Mouse (Mus musculus) intestine, embryonic 16.5 days (tissue): ENCODE measurements around the gene Dlx6. TPM values are rescaled to one million over a fixed set of nuclear protein-coding genes. Genes with fewer than 3 reads are reported as not detected.

Experiments
- ATAC-seq: fragments of 200-750 bp; cut with Nextera tagmentation; 2 replicates; pipeline ENCODE4 v1.8.0; 2017; ENCODE audit warnings: moderate TSS enrichment, moderate library complexity
- H3K27ac ChIP-seq: fragments of 300-500 bp; sonication (generic); 2 replicates; pipeline ENCODE4 v1.5.1; 2014; ENCODE audit warnings: mild to moderate bottlenecking, low read length
- H3K27me3 ChIP-seq: fragments of 300-500 bp; sonication (generic); replicated peaks from 2 replicates; pipeline ENCODE4 v1.6.1; 2014; ENCODE audit warnings: low read length, control low read depth, mixed read lengths; ENCODE audit not compliant: control insufficient read depth, insufficient read depth
- H3K36me3 ChIP-seq: fragments of 300-500 bp; sonication (generic); 2 replicates; pipeline ENCODE4 v1.6.1; 2014; ENCODE audit warnings: low read length, control low read depth; ENCODE audit not compliant: control insufficient read depth, insufficient read depth
- H3K4me1 ChIP-seq: fragments of 300-500 bp; sonication (generic); 2 replicates; pipeline ENCODE4 v1.6.1; 2014; ENCODE audit warnings: low read length, control low read depth, mixed read lengths; ENCODE audit not compliant: control insufficient read depth, insufficient read depth
- H3K4me2 ChIP-seq: fragments of 300-500 bp; sonication (generic); 2 replicates; pipeline ENCODE4 v1.6.1; 2014; ENCODE audit warnings: low read depth, low read length, control low read depth
- H3K4me3 ChIP-seq: fragments of 300-500 bp; sonication (generic); 2 replicates; pipeline ENCODE4 v1.5.1; 2014; ENCODE audit warnings: mild to moderate bottlenecking, low read length
- H3K9ac ChIP-seq: fragments of 300-500 bp; sonication (generic); 2 replicates; pipeline ENCODE4 v1.6.1; 2014; ENCODE audit warnings: low read depth, low read length
- H3K9me3 ChIP-seq: fragments of 300-500 bp; sonication (generic); 2 replicates; pipeline ENCODE4 v1.6.1; 2016; ENCODE audit warnings: low read length, control low read depth; ENCODE audit not compliant: control insufficient read depth
- WGBS: fragments of 180-500 bp; shearing (Covaris S2); extraction: QIAGEN DNeasy Blood & Tissue Kit; methylation state at CpG from one replicate; pipeline ENCODE4 v1.1.7; 2014; 5-methylcytosine and 5-hydroxymethylcytosine counted together
- polyA plus RNA-seq: library from polyadenylated mRNA; unstranded; fragments of >200 nt; fragmentation: Nextera tagmentation; extraction: Ambion mirVana; gene quantifications from 2 replicates; pipeline ENCODE4 v1.2.1, GENCODE M21; 2015

Gene Dlx6
- polyA plus RNA-seq, 1 experiment from 2014 or later: not detected

DNA sequence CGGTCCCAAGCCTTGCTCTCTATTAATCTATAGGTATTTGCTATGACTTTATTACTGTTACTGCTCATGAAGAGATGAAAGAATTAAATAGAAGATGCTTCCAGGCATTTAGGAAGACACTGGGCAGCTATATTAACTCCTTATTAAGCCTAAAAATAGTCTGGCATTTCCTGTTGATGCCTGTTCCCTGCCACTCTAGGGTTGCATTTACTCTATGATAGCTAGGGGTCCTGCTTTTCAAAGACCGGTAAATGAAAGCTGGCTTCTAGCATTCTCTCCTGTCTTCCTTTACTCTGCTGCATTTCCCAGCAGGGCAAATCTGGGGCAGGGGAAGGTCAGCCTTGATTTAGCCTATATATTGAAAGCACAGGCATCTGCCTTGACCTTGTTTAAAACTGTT, 5.4 kb upstream of the Dlx6 start:
- no peak overlapping the region for H3K4me2 ChIP-seq
- H3K4me1 ChIP-seq: peaks cover 13% of the 10 kb centered on the region
- 9% methylated on average over 2 of the region's 2 CpGs for WGBS
- no peaks in the 10 kb centered on the region for H3K9me3 ChIP-seq
- H3K9ac ChIP-seq: no peak overlapping the region
- no peak for ATAC-seq
- no peak overlapping the region for H3K27ac ChIP-seq
- peaks cover 84% of the 10 kb centered on the region for H3K27me3 ChIP-seq
- H3K4me3 ChIP-seq: no peak overlapping the region
- no peaks in the 10 kb centered on the region for H3K36me3 ChIP-seq

- no peaks in the 10 kb centered on the region for H3K9me3 ChIP-seq
- no peaks in the 10 kb centered on the region for H3K36me3 ChIP-seq
- peaks cover 20% of the 10 kb centered on the region for H3K4me1 ChIP-seq
- H3K4me3 ChIP-seq: no peak overlapping the region
- no peak overlapping the region for H3K27ac ChIP-seq
- H3K4me2 ChIP-seq: no peak overlapping the region
- H3K27me3 ChIP-seq: peaks cover 84% of the 10 kb centered on the region
- WGBS: 0% methylated on average over 1 of the region's 1 CpGs
- no peak for ATAC-seq
- H3K9ac ChIP-seq: no peak overlapping the region
These were observed 4.6 kb upstream of the Dlx6 start for GRCm38 (mm10) chr6:6858571-6858970.

- no peak for ATAC-seq
- peak overlapping the region; percentile 10; the same call in 1 of the 2 replicates for H3K4me3 ChIP-seq
- WGBS: 5% methylated on average over 19 of the region's 19 CpGs
- H3K27ac ChIP-seq: no peak overlapping the region
- no peak overlapping the region for H3K9ac ChIP-seq
- H3K36me3 ChIP-seq: no peaks in the 10 kb centered on the region
- no peaks in the 10 kb centered on the region for H3K9me3 ChIP-seq
- H3K27me3 ChIP-seq: peaks cover 88% of the 10 kb centered on the region
- H3K4me2 ChIP-seq: no peak overlapping the region
- peaks cover 24% of the 10 kb centered on the region for H3K4me1 ChIP-seq
These were observed 3.8 kb upstream of the Dlx6 start for GRCm38 (mm10) chr6:6859111-6859949.

DNA sequence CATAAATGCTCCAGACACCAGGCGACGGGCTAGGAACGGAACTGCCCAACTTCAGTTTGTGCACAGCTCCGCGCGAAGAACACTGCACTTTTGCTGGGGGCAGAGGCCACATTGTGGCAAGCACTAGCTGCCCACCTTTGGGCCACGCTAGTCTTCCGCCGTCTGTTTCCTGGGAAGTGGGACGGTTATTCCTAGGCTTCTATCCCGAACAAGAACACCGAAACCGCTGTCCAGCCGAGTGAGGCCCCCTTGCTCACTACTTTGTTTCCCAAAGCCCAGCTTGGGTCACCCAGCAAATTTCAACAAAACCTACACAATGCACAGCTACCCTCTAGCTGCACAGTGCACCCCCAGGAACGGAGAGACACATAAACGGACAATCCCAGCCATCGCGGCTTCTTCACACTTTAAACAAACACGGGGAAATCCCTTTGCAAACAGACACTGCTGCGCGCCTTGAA, 3.2 kb upstream of the Dlx6 start:
- Histone ChIP-seq H3K9me3 (no peaks in the 10 kb centered on the region), H3K4me2 (no peak overlapping the region), H3K4me1 (peaks cover 24% of the 10 kb centered on the region), H3K4me3 (peak overlapping the region; percentile 10; the same call in 1 of the 2 replicates), H3K9ac (no peak overlapping the region), H3K27me3 (peaks cover 86% of the 10 kb centered on the region), H3K36me3 (no peaks in the 10 kb centered on the region), H3K27ac (no peak overlapping the region)
- ATAC-seq: no peak
- WGBS: 1% methylated on average over 21 of the region's 21 CpGs

DNA sequence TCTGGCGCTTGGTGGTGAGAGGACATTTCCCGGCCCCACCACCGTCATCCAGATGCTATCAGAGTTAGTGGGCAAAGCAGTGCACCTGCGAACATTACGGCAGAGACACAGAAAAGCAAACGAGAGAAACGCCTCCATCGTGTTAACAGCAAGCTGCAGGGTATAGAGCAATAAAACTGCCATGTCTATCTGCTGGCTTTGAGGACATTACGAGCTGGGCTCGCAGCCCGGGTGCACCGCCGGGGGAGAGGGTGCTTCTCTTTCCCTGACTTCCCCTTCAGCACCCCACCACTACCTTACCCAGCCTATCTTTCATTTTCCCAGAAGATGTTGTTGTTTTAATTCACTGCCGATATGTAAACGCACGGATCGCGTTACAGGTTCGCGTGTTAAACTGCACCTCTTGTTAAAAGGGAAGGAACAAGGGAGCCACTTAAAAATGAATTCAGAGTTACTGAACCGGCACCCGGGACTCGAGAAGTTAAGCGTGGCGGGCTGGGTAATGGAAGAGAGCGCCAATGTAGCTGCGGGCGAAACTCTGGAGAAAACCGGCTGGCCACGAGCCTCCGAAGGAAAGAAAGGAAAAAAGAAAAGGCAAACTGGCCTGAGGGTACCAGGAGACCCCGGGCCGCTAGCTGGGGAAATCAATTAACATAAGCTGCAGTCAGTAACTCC, 2.6 kb upstream of the Dlx6 start:
- ATAC-seq: no peak; the same call in 1 of the 2 replicates
- Histone ChIP-seq H3K36me3 (no peaks in the 10 kb centered on the region), H3K27me3 (peaks cover 87% of the 10 kb centered on the region), H3K4me1 (peaks cover 24% of the 10 kb centered on the region), H3K9ac (no peak overlapping the region), H3K4me3 (peak overlapping the region; percentile 18), H3K27ac (no peak overlapping the region), H3K9me3 (no peaks in the 10 kb centered on the region), H3K4me2 (no peak overlapping the region)
- WGBS: under 1% methylated on average over 33 of the region's 33 CpGs

DNA sequence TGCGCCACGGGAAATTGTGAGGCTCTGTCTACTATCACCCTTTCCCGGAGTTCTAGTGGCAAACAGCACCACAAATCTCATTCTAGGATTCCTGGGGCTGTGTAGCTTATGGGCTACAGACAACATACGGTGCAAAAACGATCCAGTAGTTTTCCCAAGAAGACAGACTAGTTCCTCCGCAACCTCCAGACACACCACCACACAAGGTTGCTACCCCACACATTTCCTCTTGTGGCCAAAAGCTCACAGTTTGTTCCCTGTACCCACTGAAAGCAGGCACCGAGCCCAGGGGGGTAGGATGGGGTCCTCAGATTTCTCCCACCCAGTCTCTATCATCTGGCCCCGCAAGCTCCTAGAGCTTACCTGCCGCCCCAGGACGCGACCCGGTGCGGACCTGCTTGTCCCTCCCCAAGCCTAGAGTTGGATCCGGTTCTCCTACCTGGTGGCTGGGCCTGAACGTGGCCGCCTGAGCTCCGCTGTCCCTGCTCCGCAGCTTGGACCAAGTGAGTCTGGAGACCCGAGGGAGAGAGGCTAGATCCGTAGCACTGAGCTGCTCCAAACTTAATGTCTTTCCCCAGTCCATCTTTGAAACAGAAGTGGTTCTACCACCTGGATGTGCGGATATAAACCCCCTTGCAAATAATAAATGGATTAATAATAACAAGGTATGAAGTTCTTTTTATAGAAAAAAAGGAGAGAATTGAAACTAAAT, 1.9 kb upstream of the Dlx6 start:
- no peak overlapping the region for H3K4me3 ChIP-seq

GRCm38 (mm10) chr6:6861798-6862428, 1.2 kb upstream of the Dlx6 start:
- no peak overlapping the region for H3K4me2 ChIP-seq
- H3K4me1 ChIP-seq: peaks cover 24% of the 10 kb centered on the region
- peaks cover 85% of the 10 kb centered on the region for H3K27me3 ChIP-seq
- no peaks in the 10 kb centered on the region for H3K9me3 ChIP-seq
- H3K4me3 ChIP-seq: no peak overlapping the region
- no peaks in the 10 kb centered on the region for H3K36me3 ChIP-seq
- H3K27ac ChIP-seq: no peak overlapping the region
- 5% methylated on average over 11 of the region's 11 CpGs for WGBS
- H3K9ac ChIP-seq: no peak overlapping the region
- no peak for ATAC-seq

More for the DNA sequence above, 1.9 kb upstream of the Dlx6 start:
- no peak overlapping the region for H3K4me2 ChIP-seq
- H3K36me3 ChIP-seq: no peaks in the 10 kb centered on the region
- WGBS: 2% methylated on average over 21 of the region's 21 CpGs
- peaks cover 87% of the 10 kb centered on the region for H3K27me3 ChIP-seq
- H3K27ac ChIP-seq: no peak overlapping the region
- H3K9me3 ChIP-seq: no peaks in the 10 kb centered on the region
- ATAC-seq: no peak
- no peak overlapping the region for H3K9ac ChIP-seq
- peaks cover 24% of the 10 kb centered on the region for H3K4me1 ChIP-seq

- Histone ChIP-seq H3K36me3 (no peaks in the 10 kb centered on the region), H3K27ac (no peak overlapping the region), H3K27me3 (peaks cover 85% of the 10 kb centered on the region), H3K9me3 (no peaks in the 10 kb centered on the region), H3K4me1 (peaks cover 24% of the 10 kb centered on the region), H3K4me3 (peak overlapping the region; percentile 45), H3K9ac (no peak overlapping the region), H3K4me2 (peak overlapping the region; percentile 85)
- WGBS: under 1% methylated on average over 23 of the region's 23 CpGs
- ATAC-seq: peak; percentile 45
These were observed 523 bp upstream of the Dlx6 start for GRCm38 (mm10) chr6:6862611-6863010.

GRCm38 (mm10) chr6:6863955-6864354, 821 bp downstream of the Dlx6 start:
- no peak overlapping the region for H3K9ac ChIP-seq
- H3K4me3 ChIP-seq: peak overlapping the region; percentile 45
- WGBS: 4% methylated on average over 21 of the region's 21 CpGs
- no peak; the same call in none of the 2 replicates for ATAC-seq
- no peaks in the 10 kb centered on the region for H3K9me3 ChIP-seq
- H3K27me3 ChIP-seq: peaks cover 76% of the 10 kb centered on the region
- no peak overlapping the region for H3K27ac ChIP-seq
- peak overlapping the region; percentile 85 for H3K4me2 ChIP-seq
- H3K4me1 ChIP-seq: peaks cover 24% of the 10 kb centered on the region
- H3K36me3 ChIP-seq: no peaks in the 10 kb centered on the region
